Mouse (Mus musculus) urinary bladder, postnatal 36 days (tissue): ENCODE measurements around the gene Polr2i.
"Not testable (repeated sequence)": the region's sequence is repeated elsewhere in the genome, so short reads cannot be mapped to it uniquely, and the experiment has no call there.

Experiments
- DNase-seq, 2 experiments: peaks; one replicate each; pipeline ENCODE4 v3.0.0; 2022; ENCODE audit warnings: low spot score in 2 of 2, mixed read lengths in 1 of 2

The Polr2i gene

GRCm38 (mm10) chr7:30204380-30204779 lies 27.4 kb upstream of the Polr2i start:
- peak in 1 of 2 experiments; percentile 34 for DNase-seq

- DNase-seq = peak in 1 of 2 experiments; percentile 59
Measured at GRCm38 (mm10) chr7:30205383-30205782, 26.4 kb upstream of the Polr2i start.

GRCm38 (mm10) chr7:30206364-30206763 lies 25.4 kb upstream of the Polr2i start:
- not testable (repeated sequence) for DNase-seq

DNA sequence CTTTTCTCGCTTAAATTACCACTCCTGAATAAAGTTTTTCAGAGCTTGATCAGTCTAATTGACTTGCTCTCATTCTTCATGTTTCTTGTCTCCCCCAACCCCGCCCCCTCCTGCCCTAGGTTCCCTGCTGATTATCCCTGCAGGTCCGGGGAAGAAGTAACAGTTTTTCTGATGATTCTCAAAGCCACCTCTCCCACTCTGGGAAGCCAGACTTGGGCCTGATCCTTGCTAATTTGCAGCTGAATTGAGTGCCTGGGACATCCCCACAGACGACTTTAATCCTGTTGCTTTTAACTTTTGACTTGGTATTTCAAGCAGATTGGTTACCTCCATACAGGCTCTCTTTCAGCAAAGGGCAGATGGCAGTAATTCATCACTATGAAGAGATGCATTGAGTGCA lies 20.7 kb upstream of the Polr2i start:
- no peak for DNase-seq

- DNase-seq = no peak
Measured at GRCm38 (mm10) chr7:30213881-30214280, 17.9 kb upstream of the Polr2i start.

DNA sequence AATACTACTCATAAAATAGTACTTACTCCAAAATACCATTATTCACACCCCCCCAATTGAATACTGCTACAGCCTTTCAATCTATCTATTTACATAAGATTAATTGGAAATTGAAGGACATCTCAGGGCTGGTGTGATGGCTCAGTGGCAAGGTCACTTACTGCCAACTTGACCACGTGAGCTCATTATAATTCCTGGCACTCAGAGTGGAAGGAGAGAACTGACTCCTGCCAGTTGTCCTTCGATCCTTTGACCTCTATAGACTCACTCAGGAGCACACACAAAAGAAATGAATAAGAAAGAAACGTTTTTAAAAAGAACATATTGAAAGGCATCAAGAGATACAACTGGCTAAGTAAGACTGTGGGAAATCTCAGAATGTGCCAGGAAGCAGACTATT lies 15.9 kb upstream of the Polr2i start:
- DNase-seq = no peak

DNA sequence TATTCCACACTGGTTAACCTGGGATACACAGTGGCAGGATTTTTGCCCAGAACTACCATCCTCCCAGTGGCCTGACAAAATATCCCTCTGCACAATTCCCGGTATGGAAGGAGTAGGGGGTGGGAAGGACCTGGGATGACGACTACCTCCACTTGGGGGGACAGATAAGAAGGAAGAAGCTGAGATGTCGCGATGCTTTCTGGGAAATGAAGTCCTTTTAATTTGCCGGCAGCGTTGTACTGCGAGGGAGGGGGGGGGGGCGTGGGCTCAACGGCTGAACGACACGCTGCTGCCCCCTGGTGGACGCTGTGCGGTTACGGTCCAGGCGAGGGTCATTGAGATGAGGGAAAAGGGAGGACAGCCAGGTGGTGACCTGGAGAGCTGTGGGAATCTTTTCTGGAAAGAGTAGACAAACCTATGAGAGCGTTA lies 15.0 kb upstream of the Polr2i start:
- DNase-seq = peak; percentile 53 to 63

DNA sequence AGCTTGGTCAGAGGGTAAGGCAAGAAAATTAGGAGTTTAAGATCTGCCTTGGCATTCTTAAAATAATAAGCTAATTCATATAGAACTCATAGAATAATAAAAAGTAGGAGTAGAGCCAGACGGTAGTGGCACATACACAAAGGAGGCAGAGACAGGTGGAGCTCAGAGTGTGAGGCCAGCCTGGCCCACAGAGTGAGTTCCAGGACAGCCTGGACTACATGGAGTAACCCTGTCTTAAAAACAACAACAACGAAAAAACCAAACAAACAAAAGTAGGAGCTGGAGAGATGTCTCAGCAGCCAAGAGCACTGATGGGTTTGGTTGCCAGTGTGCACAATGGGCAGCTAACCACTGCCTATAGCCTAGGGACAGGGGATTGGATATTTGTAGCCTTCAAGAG lies 14.5 kb upstream of the Polr2i start:
- no peak for DNase-seq

DNA sequence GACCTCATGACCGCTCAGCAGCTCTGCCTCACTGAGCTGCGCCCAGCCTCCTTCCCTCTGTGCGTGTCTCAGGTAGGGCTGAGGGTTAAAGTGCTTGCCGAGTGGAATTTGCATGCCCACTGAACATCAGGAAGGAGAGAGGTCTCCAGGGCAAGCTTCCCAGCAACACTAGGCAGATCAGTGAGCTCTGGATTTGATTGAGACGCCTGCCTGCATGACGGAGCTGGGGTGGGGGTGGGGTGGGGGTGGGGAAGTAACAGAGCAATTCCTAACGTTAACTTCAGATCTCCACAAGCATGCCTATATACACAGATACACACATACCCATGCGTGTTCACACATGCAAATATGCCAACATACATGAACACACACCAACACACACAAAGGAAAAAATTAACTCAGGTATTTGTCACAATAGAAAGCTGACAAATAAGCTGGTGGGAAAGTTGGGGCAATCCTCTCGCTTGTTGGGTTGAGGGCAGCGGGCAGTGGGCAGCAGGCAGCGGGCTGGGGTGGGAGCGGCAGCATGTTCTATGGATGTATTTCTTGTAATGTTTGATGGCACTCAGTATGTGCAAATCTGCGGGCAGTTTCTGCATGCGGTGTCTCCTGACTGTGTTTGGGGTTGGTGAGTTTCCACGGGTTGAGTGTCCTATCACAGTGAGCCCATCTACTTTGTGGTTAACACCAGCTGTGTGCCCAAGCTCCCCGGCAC lies 12.3 kb upstream of the Polr2i start:
- DNase-seq = no peak

DNA sequence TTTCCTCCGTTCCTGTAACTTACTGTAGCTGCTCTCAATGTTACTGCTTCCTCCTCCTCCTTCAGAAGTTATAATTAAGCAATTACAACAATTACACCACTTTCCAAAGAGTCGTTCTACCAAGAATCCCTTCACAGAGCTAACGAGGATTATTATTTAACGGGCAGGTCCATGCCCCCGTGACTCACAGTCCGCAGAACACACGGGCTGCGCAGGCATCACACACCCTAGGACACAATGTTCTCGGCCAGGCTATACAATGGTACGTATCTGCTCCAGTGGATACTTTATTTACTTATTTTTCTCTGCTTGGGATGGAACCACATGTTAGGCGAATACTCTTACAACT lies 11.8 kb upstream of the Polr2i start:
- no peak for DNase-seq

DNA sequence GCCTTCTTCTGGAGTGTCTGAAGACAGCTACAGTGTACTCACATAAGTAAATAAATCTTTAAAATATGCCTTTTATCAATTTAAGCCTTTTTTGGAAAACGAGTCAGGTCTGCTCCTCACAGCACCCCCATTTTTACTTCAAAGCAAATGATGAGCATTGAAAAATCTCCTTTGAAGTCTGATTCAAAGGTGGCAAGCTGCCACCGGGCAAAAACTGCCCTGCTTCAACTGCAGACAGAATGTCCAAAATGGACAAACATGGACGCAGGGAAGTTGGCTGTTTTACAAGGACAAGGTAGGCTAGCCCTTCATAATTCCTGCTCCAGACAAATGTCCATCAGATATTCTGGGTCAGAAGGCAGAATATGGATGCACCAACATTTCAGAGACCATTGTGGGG lies 10.3 kb upstream of the Polr2i start:
- DNase-seq = no peak

DNA sequence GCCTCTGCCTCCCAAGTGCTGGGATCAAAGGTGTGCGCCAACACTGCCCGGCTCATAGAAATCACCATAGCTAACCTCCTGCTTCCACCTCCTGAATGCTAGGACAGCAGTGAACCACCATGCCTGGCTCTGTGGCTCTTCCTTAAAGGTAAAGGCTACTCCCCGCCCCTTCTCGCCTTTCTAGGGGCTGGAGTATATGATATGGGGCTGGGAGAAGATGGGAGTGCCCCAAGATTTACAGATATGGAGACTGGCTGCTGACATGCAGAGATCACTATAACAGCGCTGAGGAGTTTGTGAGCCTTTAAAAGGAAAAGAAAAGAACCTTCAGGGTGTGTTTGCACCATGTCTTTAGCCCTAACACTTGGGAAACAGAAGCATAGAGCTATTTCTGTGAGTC lies 9.5 kb upstream of the Polr2i start:
- no peak for DNase-seq

- no peak for DNase-seq
Measured at GRCm38 (mm10) chr7:30224206-30224605, 7.5 kb upstream of the Polr2i start.

DNA sequence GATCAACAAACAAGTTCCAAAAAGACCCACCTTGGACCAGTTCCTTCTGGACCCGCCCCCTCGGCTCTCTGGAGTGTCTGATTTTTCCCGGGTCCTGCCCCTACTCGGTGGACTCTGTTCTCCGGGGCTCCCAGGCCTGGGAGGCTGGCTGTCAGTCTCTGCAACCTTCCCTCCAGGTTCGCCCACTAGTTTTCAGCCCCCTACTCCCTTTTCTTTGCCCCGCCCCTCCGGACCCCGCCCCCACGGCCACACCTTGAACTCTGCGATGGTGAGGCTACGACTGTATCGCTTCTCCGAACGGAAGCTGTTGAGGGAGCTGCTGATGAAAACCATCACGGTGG lies 450 bp upstream of the Polr2i start:
- DNase-seq = no peak

- peak; percentile 32 to 60 for DNase-seq
Measured at GRCm38 (mm10) chr7:30232631-30233148, 942 bp downstream of the Polr2i start.

DNA sequence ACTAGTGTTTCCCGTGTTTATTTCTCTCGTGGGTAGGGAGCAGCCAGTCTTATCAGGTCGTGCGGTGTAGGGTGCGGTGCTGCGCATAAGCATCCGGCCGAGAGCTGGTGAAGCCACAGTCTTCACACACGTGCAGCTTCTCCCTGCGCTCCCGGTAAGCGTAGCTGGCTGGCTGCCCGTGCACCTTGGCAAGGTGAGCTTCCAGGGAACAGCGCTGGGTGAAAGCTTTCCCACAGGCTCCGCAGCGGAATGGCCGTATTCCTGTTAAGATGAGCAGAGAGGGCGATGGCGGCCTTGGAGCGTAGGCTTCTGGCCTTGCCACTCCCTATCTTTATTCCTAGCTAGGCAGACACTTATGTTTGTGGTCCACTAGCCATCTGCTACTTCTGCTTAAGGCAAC lies 1.6 kb downstream of the Polr2i start:
- DNase-seq = no peak

GRCm38 (mm10) chr7:30234276-30234858 lies 2.6 kb downstream of the Polr2i start:
- no peak for DNase-seq

GRCm38 (mm10) chr7:30235091-30235490 lies 3.3 kb downstream of the Polr2i start:
- no peak for DNase-seq

DNA sequence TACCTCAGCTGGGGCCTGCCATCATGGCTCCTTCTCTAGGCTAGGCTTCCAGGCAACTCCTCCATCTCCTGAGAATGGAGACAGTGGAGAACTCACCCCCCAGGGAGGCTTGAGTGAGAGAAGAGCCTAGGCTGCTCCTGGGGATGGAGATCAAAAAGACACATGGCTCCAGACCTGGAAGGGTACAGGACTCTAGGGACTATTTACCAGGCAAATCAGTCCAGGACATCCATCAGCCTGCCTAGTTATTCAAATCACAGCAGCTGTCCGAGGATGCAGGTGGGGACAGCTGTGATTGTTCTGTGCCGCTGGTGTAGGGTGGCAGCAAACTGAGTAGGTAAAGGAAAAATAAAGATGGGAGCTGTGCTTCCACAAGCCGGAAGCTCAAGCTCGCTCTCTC lies 3.9 kb downstream of the Polr2i start, which contains the start of gene Ovol3:
Gene Ovol3, minus strand, starts transcription at position 101 of the 400 bp plus-strand sequence.
- no peak for DNase-seq

DNA sequence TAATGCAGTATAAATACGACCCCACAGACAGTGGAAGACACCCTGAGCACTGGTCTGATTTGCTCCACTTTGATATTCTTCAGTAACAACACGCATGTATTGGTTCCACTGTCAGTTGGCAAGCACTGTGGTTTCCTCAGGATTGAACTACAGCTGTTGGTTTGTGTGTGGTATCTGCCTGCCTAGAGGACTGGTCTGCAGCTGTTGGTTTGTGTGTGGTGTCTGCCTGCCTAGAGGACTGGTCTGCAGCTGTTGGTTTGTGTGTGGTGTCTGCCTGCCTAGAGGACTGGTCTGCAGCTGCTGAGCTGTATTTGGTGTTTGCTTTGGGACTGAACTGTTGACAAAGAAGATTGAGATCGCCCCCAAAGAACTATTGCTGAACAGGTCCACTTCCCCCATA lies 5.6 kb downstream of the Polr2i start:
- not testable (repeated sequence) for DNase-seq

DNA sequence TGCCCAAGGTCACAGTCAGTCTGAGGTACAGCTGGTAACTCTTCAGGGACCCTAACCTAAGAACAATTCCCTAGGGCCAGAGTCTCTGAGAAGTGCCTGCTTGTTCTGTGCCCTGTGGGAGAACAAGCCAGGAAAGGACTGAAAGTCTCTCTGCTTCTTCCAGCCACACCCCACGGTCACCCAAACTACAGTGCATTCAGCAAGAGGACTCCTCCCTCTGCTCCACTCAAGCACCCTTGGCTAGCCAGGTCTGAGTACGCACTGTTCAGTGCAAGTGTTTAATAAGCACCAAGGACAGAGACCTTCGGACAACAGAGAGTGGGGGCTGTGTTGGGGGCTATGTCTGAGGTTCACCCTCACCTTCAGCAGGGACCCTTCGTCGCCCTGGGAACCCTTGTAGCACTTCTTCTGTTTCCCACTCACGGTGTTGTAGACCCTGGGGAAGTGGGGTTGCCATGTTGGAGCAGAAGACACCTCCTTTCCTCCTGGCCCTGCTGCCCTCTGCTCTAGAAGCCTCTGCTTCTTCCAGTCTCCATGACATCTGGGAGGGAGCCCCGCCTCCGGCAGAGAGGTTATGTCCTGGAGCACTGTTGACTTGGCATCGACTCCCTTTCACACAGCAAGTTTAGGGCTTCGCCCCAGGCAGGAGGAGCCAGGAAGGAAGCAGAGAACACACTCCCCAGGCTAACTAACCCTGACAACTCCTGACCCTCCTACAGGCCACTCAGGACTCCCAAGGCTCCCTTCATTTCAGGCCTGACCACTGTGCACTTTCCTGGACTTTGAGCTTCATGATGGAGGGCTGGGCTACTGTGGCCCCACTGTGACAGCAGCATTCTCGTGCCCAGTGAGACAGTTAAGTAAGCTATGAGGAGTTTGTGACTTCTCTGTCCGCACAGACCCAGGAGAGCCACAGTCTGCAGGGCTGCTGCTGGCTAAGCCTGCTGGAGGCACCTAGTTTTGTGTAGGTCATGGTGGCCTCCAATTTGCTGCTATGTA lies 20.5 kb downstream of the Polr2i start:
- peak; percentile 30 to 73 for DNase-seq

DNA sequence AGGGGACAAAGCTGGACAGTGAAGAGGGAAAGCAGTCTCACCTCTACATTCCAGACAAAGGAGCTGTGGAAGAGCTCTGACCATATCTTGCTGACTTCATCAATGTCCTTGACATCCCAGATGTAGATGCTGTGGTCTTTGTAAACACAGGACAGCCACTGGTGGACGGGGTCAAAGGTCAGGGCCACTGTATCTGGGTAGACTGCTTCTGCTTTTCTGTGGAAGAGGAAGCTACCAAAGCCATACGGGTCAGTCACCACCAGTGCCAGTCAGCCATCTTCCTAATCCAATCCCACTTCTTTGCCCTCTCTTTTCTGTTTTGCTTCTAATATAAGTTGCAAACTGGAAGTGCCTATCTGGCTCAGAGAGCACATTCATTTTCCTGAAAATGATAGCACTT lies 33.3 kb downstream of the Polr2i start:
- DNase-seq = no peak
